Mouse (Mus musculus) liver, embryonic 14.5 days (tissue): Measurements from ENCODE around the gene Esyt2.

Experiments used
- CTCF ChIP-seq: IDR thresholded peaks from 2 replicates; pipeline ENCODE4 v1.5.1; 2016; ENCODE audit warnings: antibody characterized with exemption, low read depth, control low read depth
- EP300 ChIP-seq: IDR thresholded peaks from 2 replicates; pipeline ENCODE4 v1.6.1; 2016; ENCODE audit warnings: antibody characterized with exemption, low read depth

DNA sequence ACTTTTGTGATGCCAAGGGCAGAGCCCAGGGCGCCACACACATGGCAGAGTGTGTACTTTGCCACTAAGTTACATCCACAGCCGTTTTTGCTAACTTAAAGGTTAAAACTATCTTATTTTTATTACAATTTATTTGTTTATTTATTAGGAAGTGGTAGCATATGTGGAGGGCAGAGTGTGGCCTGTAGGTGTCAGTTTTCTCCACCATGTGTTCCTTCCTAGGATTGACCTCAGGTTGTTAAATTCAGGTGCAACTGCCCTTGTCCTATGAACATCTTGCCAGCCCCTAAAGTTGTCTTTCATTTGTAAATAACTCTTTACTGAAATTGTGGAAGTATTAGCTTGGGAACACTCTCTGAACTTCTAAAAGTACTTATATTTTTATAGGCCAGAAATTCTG, 144.4 kb downstream of the Esyt2 start:
- TF ChIP-seq CTCF (no peak), EP300 (no peak)
